Mouse (Mus musculus) thymus, adult 2 months (tissue): ENCODE results near the gene Myo1b. TPM values are rescaled to one million over a fixed set of nuclear protein-coding genes. Genes with fewer than 3 reads are reported as not detected.

Experiments
- DNase-seq: peaks from one replicate; pipeline ENCODE4 v3.0.0; 2021
- H3K27ac ChIP-seq: fragments of 200-500 bp; 2 replicates; pipeline ENCODE4 v1.5.1; 2012; ENCODE audit warnings: low read length, control low read depth; ENCODE audit not compliant: control insufficient read depth, insufficient read depth
- H3K27me3 ChIP-seq: fragments of 200-500 bp; 2 replicates; pipeline ENCODE4 v1.6.1; 2012; ENCODE audit warnings: mild to moderate bottlenecking, low read length, moderate library complexity, mixed read lengths; ENCODE audit not compliant: control insufficient read depth, insufficient read depth
- H3K36me3 ChIP-seq: fragments of 200-500 bp; 2 replicates; pipeline ENCODE4 v1.6.1; 2012; ENCODE audit warnings: mild to moderate bottlenecking, low read length, moderate library complexity; ENCODE audit not compliant: control insufficient read depth, insufficient read depth
- H3K4me1 ChIP-seq: fragments of 200-500 bp; replicated peaks from 2 replicates; pipeline ENCODE4 v1.6.1; 2012; ENCODE audit warnings: low read length; ENCODE audit not compliant: control insufficient read depth, insufficient read depth
- H3K4me3 ChIP-seq: fragments of 200-500 bp; 2 replicates; pipeline ENCODE4 v1.5.1; 2012; ENCODE audit warnings: mild to moderate bottlenecking, low read length, control low read depth, moderate library complexity; ENCODE audit not compliant: control insufficient read depth, insufficient read depth
- CTCF ChIP-seq: fragments of 200-500 bp; IDR thresholded peaks from 2 replicates; pipeline ENCODE4 v1.5.1; 2012; ENCODE audit warnings: mild to moderate bottlenecking, control low read depth, low read length, moderate library complexity, borderline replicate concordance; ENCODE audit not compliant: control insufficient read depth, poor library complexity, insufficient read depth; ENCODE audit errors: extremely low read depth
- POLR2A ChIP-seq: fragments of 200-500 bp; IDR thresholded peaks from 2 replicates; pipeline ENCODE4 v1.6.1; 2012; ENCODE audit warnings: mild to moderate bottlenecking, low read length, control low read depth, moderate library complexity; ENCODE audit not compliant: control insufficient read depth, poor library complexity, insufficient read depth; ENCODE audit errors: extremely low read depth
- WGBS: fragments of 180-500 bp; shearing (Covaris S2); methylation state at CpG from one replicate; pipeline ENCODE4 v1.1.7; 2018; 5-methylcytosine and 5-hydroxymethylcytosine counted together
- polyA plus RNA-seq: library from polyadenylated mRNA; depleted of rRNA; stranded (reverse); fragments of >200 nt; gene quantifications from 2 replicates; pipeline ENCODE4 v1.2.3, GENCODE M21; 2012; rRNA removed

Myo1b gene
- 2.2 and 3.3 TPM in 2 replicates for polyA plus RNA-seq

DNA sequence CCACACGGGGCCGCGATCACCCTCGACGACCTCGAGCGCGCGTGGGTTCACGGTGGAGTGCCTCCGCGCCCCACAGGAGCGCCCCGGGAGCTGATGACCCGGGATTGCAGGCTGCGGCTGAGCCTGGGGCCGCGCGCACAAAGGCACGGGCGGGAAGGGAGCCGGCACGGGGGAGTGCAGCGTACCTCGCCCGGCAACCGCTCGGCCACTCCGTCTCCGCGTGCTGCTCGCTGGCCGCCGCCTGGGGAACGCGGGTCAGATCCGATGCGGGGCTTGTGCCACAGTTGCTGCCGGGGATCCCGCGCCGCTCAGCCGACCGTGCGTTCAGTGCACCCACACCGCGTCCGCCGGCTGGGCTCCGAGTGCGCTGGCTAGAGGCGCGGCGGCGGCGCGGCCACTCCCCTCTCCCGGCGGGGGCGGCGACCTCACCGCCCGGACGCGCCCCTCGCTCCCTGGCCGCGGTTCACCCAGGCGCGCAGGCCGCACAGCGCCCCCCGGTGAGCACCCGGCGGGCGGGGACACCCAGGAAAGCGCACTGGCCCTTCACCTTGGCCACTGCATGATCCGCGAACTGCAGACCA is at the start of gene Myo1b:
Gene Myo1b (minus strand): TSS at position 496 of the 581 bp plus-strand sequence.
- H3K4me3 ChIP-seq: peak within 1 kb of the TSS; percentile 34
- H3K27ac ChIP-seq: no peak within 1 kb of the TSS
- no peaks in the 10 kb centered on the region; the same call in 1 of the 2 replicates for H3K4me1 ChIP-seq
- WGBS: 1% methylated on average over 72 of the region's 79 CpGs
- no peaks in the 10 kb centered on the region for H3K36me3 ChIP-seq
- H3K27me3 ChIP-seq: no peaks in the 10 kb centered on the region; the same call in 1 of the 2 replicates
- DNase-seq: peak; percentile 27
- TF ChIP-seq POLR2A (no peak), CTCF (no peak)

DNA sequence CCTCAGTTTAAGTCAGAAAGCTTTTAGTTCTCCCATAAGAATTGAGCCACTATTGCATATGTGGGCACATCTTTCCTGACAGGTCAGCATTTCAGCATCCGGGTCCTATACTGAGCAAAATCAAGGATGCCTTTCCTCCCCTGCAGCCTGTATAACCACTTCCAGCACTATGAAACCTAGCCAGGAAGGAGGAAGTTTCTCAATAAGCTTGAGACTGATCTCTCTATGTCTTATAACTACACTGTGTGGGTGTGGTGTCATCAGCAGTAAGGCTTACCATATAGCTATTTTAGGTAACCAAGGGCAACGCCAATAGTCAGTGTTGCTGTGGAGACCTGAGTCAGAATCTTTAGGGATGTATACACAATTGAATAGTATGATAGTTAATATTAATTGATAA is 48.8 kb upstream of the Myo1b start:
- Histone ChIP-seq H3K27me3 (no peaks in the 10 kb centered on the region), H3K4me3 (no peak overlapping the region), H3K36me3 (no peaks in the 10 kb centered on the region), H3K27ac (no peak overlapping the region), H3K4me1 (no peaks in the 10 kb centered on the region)
- TF ChIP-seq POLR2A: no peak
- DNase-seq: no peak
- 90% methylated on average over 2 of the region's 2 CpGs for WGBS

DNA sequence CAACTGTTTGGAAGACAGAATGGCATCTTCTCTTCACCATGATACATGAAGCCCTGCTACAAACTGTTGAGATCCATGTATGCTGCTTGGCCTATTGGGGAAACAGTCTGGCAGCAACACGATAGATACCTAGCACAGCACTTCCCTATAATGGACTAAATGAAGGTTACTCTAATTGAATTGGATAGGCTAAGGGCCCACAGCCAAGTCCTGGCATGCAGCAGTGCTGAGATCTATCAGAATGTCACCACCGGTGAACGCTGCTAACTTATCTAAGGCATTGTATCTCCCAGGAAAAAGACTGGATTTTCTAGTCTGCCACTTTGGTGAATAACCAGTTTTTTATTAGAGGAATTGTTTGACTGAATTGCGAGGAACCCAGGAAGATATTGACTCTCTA is 31.2 kb upstream of the Myo1b start:
- DNase-seq: no peak
- Histone ChIP-seq H3K27me3 (no peaks in the 10 kb centered on the region), H3K27ac (no peak overlapping the region), H3K4me1 (no peaks in the 10 kb centered on the region), H3K4me3 (no peak overlapping the region), H3K36me3 (no peaks in the 10 kb centered on the region)
- TF ChIP-seq POLR2A: no peak
- TF ChIP-seq CTCF: no peak
- 94% methylated on average over 4 of the region's 4 CpGs for WGBS

DNA sequence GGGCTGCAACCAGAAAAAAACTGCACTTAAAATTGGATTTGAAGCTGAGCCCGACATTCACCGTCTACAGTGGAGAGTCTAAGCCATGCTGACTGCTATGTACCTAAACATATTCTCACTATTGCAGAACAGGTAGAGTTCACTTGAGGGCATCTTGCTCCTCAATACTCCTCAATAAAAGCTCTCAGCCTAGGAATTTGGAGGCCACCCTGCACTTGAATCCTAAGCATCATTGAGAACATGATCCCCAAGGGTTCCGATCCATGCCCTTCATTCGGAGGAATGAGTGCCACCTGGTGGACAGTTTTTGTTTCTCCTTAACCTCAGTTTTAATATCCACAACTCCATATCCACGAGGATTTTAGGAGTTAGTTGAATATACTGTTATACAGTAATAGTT is 28.9 kb upstream of the Myo1b start:
- H3K4me1 ChIP-seq: no peaks in the 10 kb centered on the region
- TF ChIP-seq CTCF (no peak), POLR2A (no peak)
- DNase-seq: peak; percentile 2
- H3K36me3 ChIP-seq: no peaks in the 10 kb centered on the region
- 45% methylated on average over 5 of the region's 5 CpGs for WGBS
- no peak overlapping the region for H3K27ac ChIP-seq
- H3K27me3 ChIP-seq: no peaks in the 10 kb centered on the region
- H3K4me3 ChIP-seq: no peak overlapping the region

DNA sequence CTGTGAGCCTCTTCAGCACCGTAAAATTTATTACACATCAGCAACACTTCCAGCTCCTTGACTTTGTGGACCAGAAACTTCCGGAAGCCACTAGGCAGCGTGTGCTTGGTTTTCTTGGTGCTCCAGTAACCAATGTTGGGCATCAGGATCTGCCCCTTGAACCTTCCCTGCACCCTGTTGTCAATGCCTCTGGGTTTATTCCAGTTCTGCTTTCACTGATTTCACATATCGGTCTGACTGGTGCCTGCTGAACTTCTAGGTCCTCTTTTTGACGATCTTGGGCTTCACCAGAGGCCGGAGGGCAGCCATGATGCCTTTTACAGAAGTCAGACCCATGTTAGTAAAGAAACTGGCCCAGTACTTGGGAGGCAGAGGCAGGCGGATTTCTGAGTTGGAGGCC is 22.5 kb upstream of the Myo1b start:
- DNase-seq: no peak
- 89% methylated on average over 7 of the region's 7 CpGs for WGBS
- Histone ChIP-seq H3K4me1 (peaks cover 4% of the 10 kb centered on the region; the same call in 1 of the 2 replicates), H3K36me3 (no peaks in the 10 kb centered on the region), H3K27me3 (no peaks in the 10 kb centered on the region), H3K4me3 (no peak overlapping the region), H3K27ac (no peak overlapping the region)
- no peak for TF ChIP-seq CTCF
- TF ChIP-seq POLR2A: no peak

DNA sequence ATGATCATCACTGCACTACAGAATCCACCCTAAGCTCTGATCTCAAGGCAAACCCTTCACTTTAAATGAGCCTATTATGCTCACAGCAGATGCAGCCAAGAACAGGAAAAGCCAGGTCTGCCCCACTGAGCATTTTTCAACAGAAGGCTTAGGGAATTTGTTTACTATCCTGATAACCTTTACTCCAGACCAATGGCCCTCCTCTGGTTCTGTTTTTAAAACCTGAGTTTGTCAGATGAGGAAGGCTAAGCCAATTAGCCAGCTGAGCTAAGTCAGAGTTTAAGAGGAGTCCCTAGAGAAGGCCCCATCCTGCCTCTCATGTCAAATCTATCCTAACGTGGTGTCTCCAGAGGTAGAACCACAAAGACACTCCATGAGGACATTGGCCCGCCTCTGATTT is 19.1 kb upstream of the Myo1b start:
- no peak for DNase-seq
- Histone ChIP-seq H3K27ac (no peak overlapping the region), H3K36me3 (no peaks in the 10 kb centered on the region), H3K27me3 (no peaks in the 10 kb centered on the region), H3K4me1 (peaks cover 8% of the 10 kb centered on the region), H3K4me3 (no peak overlapping the region)
- WGBS: 57% methylated on average over 2 of the region's 2 CpGs
- no peak for TF ChIP-seq CTCF
- TF ChIP-seq POLR2A: no peak
